Mouse (Mus musculus) MN1 (cell line): ENCODE measurements around the gene Kcnd3.

Experiments used
- DNase-seq: peaks from one replicate; pipeline ENCODE4 v3.0.0-alpha.2; 2016; ENCODE audit warnings: low spot score

Gene Kcnd3

DNA sequence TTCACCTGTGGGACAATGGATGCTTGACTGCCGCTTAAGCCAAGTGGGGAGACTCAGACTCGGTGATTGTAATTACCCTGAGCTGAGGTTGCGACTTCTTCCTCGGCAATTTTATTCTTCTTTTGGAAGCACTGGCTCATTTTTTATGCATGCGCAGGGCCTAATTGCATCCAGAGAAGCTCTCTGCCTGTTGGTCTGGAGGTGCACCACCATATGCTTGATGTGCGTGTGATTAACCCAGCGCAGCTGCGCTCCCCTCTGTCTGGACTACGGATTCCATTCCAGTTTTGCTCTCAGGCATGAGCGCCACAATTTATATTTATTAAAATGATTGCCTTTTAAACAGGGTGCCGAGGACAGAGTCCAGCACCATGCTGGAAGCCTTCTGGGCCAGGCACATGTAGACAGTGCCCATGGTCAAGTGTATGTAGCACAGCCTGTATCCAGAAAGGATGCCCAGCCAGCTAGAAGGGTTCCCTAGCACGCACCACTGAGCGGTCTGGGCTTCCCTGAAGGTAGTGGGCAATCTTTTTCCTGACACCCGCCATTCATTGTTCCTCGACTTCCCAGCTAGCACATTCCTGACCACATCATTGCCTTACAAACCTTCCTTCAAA is 138.0 kb downstream of the Kcnd3 start:
- no peak for DNase-seq

DNA sequence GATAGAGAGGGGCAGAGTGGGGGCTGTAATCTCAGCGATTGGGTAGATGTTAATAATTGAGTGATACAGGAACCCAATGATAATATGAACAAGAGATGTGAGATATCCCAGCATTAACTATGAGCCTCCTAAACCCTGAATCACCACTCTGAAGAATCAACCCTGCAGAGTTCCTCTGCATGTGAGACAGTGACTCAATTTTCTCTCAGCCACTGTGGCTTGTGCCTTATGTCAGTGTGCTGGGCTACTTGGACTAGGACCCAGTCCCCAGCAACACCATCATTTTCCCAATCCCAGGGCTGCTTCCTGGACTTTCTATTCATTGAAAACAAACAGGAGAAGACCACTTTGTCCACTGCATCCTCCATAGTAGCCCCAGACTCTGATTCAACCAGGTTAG is 139.6 kb downstream of the Kcnd3 start:
- no peak for DNase-seq

DNA sequence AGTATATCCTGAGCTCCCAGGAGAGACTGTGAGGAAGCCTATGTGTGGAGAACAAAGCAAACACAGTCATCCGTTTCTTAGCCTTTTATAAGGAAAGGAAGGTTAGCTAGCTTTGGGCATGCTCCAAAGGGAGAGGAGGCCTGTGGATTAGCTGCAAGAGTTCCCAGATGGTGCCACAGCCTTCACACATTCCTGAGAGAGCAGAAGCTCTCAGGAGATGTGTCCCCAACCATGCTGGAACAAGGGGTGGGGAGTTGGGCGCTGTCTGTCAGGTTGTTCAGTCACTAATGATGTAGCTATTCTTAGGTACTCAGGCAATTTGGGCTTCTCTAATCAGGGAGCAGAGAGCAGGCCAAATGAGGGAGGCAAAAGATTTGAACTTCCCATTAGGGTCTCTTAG is 140.1 kb downstream of the Kcnd3 start:
- DNase-seq: no peak

DNA sequence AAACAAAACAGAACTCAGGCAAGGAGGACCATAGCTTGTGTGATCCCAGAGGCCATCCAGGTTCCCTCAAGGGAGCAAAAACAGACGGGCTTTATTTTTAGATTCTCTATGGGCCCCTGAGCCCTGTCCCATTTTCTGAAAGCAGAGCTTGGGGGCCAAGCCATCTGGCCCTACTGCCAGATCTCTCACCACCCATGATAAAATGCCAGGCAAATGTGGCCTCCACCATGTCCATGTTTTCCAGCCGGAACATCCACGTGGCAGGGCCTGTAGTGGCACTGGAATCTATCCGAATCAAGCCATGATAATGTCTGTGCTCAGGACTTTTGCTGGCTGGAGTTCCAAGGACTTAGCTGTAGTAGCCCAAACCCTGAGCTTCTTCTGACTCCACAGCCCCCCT is 148.4 kb downstream of the Kcnd3 start:
- no peak for DNase-seq

DNA sequence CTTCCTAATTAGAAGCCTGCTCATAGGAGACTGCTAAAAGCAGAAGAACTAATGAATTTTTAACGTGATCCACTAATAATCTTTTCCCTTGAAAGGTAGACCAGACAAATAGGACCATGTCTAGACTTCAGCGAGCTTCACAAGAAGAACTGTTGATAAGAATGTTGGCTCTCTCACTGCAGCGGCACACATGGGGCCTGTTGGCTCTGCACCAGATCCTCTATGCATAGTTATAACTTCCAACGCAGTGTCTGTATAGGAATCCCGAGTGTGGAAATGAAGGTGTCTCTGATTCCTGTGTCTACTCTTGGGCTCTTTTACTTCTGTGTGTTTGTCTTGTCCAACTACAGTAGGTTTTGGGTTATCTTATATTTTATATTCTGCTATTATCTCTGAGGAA is 150.8 kb downstream of the Kcnd3 start:
- no peak for DNase-seq

DNA sequence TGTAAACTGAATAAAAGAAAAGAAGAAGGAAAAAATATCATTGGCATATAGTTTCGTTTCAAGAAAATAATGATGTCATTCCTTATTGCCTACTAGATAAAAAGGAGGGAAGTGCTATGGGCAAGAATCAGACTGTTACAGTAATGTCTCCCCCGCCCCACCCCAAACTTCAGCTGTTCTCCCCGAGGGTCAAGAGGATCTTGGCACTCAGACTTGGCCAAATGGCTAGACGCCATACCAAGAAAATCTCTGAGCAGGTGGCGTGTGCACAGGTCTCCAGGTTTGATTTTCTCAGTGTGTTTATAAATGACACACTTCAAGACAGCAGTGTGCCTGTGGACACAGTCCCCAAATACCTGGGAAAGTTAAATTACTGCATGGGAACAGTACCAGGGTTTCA is 153.6 kb downstream of the Kcnd3 start:
- DNase-seq: no peak

DNA sequence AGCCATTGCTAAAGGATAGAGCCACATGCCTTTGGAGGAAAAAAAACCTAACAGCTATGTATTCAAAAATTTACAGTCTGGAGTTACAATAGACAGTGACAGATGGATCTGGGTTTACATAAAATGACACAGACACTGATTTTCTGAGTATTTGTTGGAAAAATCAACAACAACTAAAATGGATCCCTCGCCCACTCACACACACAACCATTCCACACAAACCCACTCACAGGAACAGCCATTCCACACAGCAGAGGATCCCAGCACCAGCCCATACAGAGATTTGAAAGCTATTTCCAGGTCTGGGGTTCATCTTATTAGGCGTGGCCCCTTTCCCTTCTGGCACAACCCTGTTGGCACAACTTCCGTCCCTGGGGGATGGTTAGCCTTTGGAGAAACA is 156.7 kb downstream of the Kcnd3 start:
- no peak for DNase-seq

DNA sequence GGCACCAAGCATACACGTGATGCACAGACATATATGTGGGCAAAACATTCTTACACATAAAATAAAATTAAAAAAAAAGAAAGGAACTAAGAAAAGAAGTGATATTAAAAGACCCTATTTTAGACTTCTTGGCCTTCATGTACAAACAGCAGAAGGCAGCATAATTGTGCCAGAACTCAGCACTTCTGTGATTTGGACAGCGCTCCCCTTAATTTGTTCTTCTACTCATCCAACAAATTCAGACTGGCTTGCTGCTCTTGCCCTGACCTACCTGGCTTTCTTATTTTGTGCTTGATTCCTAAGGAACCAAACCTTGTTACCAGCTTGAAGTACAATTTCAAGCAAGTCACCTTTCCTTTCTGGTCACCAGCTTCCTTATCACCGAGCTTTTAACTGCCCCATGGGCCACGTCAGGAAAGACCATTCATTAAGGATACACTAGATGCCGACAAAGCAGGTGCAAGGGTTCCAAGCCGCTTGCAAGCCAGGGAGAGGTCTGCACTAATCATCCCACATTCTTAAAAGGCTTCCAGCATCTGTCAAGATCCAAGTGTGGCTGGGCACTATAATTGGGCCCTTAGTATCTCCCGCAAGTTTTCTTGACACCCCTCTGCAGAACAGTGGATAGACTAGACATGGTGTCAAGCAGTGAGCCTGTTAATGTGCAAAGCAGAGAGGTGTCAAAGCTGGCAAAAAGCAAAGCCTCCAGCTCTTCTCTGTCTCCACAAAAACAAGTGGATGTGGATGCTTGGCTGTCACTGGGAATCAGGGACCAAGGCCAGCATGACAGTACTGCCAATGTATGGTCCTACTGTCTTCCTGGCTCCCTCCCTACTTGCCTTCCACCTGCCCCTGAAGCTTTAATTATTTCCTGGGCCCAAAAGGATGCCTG is 159.6 kb downstream of the Kcnd3 start:
- no peak for DNase-seq

DNA sequence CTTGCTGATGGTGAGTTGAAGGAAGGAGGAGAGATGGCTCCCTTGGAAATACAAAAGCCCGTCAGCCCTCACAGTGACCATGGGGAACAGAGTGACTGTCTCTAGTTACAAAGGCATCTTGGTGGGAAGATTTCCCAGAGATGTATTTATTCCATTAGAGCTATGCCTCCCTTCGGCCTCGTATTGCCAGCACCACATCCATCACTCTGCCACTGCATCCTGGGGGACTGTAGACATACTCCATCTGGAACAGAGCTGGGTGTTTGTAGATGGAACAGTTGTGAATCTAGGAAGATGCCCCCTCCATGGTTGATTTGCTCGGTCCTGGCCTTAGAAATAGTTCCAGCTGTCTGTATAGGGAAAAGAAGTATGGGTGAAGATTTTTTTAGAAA is 160.3 kb downstream of the Kcnd3 start:
- no peak for DNase-seq

DNA sequence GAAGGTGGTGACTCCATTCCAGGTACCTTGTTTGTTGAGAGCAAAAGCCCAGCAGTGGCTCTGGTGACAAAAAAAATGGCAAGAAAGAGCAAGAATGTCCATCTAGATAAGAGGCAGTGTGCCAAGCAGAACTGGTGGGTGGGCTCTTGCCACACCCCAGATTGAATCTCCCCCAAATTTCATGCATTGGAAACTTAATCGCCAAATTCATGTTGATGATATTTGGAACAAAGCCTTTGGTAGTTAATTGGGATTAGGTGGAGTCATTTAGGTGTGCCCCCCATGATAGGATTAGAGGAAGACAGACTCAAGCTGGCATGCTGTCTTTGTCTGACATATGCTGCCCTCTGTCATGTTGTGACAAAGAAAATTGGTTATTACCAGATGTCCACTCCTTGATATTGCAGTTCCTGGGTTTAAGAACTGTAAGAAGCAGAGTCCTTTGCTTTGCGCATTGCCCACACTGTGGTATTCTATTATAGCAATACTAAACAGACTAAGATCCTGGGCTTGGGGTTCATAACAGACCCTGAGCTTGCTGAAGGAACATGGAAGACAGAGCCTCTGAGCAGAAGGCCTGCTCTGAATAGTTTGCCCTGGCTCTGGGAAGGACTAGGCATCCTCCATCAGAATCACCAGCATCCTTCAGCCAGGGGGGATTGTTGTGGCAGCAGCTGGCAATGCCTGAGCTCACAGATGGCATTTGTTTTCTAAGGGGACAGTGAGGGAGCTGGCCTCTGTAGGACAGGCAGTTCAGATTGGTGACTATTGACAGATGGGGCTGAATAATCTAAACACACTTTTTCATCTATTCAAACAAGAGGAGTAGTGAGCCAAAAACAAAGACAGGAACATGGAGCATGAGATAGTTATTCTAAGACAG is 165.0 kb downstream of the Kcnd3 start:
- DNase-seq: no peak

DNA sequence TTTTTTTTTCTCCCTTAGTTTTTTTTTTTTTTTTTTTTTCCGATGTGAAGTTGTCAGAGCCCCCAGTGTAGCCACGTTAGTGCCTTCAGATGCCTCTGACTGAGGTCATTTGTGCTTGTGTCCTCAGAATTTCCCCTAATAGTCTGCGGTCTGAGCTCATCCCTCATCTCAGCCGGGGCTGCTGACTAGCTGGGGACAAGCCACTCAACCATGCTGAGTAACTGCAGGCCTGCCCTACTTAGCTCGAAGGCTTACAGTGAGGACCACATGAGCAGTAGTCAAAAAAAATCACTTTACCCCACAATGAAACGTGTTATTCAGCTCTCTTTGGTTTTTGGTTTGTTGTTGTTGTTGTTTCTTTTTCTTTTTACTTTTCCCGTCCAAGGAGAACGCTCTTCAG is 169.0 kb downstream of the Kcnd3 start:
- DNase-seq: no peak

DNA sequence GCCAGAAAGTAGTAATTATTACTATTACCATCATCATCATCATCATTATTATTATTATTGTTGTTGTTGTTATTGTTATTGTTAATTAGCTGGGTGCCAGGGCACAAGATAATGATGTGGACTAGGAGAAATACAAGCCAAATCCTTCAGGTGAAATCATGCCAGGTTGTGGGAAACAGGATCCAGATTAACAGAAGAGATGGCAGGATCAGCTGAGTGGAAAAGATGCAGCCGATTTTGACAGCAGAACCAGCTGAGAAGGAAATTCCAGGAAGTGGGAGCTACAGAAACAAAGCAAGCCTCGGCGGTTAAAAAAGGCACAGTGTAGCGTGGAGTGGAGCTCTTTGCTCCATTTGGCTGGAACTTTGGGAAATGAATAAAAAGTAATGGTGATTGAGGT is 171.0 kb downstream of the Kcnd3 start:
- DNase-seq: no peak

DNA sequence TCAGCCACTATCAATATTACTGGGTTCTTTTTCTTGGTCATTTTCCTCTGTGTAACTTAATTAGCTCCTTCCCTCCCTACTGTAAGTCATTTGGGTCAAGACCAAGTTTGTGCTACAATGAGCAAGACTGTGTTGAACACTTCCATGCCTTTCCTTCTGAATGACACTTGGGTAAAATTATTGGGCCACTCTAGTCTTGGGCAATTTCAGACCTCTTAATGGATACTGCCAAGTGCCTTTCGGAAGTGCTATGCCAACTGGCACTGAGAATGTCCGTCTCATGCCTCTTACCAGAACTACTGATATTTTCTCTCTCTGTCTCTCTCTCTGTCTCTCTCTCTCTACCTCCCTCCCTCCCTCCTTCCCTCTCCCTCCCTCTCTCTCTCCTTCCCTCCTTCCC is 173.8 kb downstream of the Kcnd3 start:
- no peak for DNase-seq

DNA sequence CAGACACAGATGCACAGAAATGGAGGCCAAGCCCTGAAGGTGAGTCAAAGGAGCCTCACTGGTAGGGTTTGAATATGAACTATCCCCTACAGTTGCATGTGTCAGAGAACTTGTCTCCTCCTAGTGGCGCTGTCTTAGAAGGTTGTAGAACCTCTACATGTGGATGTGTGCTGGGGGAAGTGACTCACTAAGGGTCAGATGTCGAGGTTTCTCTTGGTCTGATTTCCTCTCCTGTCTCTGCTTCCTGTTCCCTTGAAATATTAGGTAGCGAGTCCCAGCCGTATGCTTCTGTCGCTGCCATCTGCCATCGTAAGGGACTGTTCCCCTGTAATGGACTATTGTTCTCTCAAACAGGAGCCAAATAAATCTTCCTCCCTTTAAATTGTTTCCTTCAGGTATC is 175.1 kb downstream of the Kcnd3 start:
- no peak for DNase-seq

DNA sequence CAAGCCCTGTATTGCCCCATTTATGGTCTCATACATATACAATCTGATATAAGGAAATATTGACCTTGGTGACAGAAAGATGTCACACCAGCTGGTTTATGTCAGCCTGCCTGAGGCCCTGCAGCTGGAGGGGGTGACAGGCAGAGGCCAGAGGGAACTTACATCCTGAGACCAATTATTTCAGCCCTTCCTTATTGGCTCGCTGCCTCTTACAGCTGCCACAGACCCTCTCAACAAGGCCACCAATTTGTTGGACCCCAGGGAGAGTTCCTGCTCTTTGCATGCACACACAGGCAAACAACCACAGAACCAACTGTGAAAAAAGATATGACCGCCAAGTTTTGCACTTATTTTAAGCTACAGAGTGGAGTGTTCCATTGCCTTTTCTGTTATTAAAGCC is 180.2 kb downstream of the Kcnd3 start:
- DNase-seq: no peak

DNA sequence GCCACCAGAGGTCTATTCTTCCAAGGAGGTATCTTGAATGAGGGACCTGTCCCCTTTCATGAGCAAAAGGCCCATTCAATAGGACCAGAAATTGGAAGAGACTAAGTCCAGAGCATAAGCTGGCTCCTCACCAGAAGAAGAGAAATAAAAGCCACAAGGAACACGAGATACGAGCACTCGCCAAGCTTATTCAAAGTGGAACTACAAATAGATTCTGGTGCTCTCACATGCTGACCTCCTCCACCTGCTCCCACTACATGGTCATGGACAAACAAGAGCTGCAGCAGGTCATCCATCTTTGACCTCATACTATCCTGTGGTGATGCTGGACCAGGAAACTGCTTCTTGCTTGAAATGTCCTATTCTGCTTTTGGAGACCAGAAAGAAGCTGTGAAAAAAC is 180.9 kb downstream of the Kcnd3 start:
- no peak for DNase-seq

DNA sequence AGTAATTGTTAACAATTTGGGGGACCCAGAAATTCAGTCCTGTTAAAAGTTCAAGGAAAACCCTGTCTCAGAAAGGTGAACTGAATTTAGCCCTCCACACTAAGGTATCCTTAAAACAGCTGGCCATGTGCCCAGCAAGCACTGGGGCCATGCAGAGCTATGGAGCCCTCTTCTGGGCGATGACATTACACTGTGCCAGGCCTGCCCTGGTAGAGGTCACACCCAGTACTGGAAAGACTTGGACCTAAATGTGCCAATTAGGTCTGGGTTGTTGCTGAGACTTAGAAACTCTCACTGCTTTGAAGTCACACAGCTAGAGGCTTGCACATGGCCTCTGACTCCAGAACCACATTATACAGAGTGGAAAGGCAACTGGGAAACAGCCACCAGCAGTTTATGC is 190.1 kb downstream of the Kcnd3 start:
- DNase-seq: no peak

DNA sequence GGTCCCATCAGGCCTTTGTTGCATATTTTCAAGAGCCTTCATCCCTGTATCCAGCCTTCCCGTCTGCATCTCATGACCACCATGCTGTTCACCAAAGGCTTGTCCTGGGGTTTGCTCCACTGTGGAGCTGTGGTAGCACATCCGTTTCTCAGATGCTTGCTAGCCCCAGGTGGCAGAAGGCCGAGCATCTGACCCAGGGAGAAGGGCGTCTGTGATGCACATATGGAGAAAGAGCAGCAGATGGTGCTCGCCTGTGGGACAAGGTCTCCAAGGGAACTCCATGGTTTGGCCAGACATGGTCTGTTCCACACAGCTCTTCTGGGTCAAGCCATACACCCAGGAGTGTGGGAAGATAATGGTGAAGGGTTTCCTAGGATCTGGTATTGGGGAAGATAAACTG is 191.4 kb downstream of the Kcnd3 start:
- no peak for DNase-seq

DNA sequence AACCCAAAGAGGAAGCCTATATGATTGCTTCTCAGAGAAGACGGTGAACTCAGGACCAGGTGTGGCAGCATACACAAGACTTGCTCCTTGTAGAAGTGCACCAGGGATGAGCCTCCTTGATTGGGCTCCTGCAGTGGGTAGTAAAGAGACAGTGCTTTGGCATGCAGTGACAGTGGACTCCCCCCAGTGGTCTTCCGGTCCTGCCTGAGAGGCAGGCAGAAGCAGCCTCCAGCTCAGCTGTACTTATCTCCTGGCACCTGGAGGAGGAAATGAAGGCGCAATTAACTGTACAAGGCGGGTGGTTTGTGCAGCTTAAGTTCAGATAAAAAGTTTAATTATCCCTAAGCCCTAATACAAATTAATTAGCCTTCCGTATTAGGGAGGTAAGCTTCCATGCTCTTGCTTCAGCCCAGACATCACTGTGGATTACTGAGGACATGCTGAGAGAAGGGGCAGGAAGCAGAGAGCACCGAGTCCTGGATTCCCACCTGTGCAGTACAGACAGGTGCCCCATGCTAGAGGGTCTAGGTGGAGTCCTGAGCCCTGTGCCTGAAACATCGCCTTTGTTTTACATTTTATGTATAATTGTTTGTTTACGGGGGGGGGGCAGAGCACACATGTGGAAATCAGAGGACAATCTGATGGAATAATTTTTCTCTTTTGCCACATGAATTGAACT is 196.9 kb downstream of the Kcnd3 start:
- DNase-seq: no peak

DNA sequence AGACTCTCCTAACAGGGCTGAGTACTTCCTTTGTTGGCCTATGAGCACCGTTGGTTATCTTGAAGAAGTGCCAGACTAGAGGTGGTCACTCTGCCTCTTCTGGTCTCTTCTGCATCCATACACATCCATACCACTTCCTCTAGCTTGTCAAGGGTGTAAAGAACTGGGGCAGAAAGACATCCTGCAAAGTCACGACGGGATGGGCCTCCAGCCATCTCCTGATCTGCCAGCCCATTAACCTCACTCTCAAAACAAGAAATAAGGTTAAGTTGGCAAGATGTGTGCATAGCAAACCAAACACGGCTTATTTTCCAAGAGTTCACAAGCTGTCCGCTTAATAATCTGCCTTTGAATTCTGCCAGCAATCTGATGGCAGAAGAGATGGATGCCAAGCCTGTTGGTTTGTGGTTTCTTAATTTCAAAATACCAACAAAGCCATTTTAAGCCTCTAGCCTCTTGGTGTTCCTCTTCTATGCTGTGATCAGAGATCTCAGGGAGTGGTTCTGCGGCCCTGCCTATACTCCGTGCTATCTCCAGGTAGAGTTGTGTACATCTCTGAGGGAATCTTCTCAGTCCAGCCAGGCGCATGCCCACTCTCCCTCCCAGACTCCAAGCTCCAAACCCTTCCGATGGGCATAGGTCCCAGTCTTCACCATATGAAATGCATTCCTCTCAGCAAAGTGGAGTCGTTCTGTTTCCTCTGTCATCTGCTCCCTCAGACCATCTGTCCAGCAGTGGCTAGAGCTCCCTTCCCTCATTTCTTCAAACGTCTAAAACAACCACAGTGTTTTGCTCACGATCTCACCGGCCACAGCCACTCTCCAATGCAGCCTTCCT is 201.6 kb downstream of the Kcnd3 start:
- DNase-seq: no peak

DNA sequence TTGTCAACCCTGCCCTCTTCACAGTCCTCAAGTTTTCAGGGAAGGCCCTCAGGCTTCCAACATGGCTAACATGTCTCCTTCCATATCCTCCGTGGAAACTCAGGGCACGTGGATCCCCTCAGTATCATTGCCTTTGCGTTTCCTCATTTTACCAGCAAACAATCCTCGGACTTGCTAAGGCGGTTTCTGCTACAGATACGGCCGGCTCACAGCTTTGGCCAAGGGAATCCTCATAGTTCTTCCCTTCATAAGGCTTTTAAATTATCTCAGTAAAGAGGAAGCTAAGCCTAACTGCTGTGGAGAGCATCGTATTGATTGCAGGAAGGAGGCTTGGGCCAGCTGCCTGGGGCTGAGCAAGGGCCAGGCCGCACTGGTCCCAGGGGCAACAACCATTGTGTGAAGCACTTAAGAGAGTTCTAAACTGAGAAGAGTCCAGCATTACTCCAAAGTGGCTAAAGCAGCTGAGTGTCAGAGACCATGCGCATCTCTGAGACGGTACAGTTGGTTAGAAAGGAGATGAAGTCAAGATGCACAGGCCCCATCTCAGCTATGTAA is 203.0 kb downstream of the Kcnd3 start:
- DNase-seq: no peak
